Mouse (Mus musculus): ENCODE data around the gene Tenm1.

- TF ChIP-seq CTCF (IDR thresholded peaks at IDR 0.05; ENCODE audit: low read depth) (no peak), EP300 (IDR thresholded peaks at IDR 0.05; ENCODE audit: low read depth) (no peak)
Measured at GRCm38 (mm10) chrX:42500538-42500937, 928.4 kb downstream of the Tenm1 start.

All from heart, postnatal 0 days (tissue).